Mouse (Mus musculus) thymus, postnatal 4 days (tissue): ENCODE data around the gene Gatad2b.
"Not testable (repeated sequence)": the region's sequence is repeated elsewhere in the genome, so short reads cannot be mapped to it uniquely, and the experiment has no call there.

Source experiments
- DNase-seq: peaks from one replicate; pipeline ENCODE4 v3.0.0; 2021

Gatad2b gene

DNA sequence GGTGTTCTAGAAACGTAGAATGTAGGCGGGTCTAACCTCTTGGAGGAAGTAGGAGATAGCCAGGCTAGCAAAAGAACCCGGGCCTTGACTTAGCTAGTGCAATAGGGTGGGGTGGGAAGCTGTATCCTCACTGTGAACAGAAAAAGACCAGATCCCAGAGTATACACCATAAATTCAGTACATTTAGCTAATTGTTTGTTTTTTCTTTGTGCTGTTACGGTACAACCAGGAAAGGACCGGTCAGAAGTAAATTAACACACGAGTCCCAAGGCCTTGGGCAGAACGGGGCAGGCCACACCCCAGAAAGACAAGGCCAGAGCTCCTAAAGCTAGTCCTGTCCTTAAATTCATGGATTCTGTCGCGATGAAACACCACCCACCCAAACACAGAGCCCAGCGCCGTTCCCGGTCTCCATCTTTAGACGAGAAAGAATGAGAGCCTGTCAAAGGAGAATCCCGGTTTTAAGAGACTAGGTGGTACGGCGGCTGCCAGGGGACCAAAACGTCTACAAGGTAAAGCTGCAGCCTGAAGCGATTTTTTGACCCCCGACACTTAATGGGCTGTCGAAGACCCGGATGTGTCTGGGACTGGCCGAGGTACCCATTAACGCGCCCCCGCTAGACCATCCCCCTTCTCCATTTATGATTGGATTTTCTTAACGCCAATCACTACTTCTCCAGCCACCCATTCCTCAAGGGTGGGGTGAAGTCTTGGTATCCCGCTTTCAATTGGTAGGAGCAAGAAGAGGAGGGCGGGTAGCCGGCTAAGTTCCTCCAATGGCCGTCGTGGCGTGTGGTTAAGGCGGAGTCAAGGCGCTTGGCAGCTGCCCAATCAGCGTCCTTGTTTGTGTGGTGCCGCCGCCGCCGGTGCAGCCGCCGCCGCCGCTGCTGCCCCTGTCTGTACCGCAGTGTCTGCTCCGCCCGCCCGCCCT, at the start of gene Gatad2b:
Gatad2b (plus strand) TSS at position 834 of the 931 bp plus-strand sequence.
- peak; percentile 94 for DNase-seq

GRCm38 (mm10) chr3:90245406-90245805, 47.6 kb upstream of the Gatad2b start:
- no peak for DNase-seq

GRCm38 (mm10) chr3:90247630-90247959, 45.4 kb upstream of the Gatad2b start:
- no peak for DNase-seq

GRCm38 (mm10) chr3:90247960-90248745, 44.8 kb upstream of the Gatad2b start, which contains the start of gene Slc39a1:
TSS of gene Slc39a1 (plus strand) at chr3:90248172.
- DNase-seq, result peak; percentile 91

- DNase-seq, result peak; percentile 57
Measured at GRCm38 (mm10) chr3:90248746-90249100, 44.3 kb upstream of the Gatad2b start.

DNA sequence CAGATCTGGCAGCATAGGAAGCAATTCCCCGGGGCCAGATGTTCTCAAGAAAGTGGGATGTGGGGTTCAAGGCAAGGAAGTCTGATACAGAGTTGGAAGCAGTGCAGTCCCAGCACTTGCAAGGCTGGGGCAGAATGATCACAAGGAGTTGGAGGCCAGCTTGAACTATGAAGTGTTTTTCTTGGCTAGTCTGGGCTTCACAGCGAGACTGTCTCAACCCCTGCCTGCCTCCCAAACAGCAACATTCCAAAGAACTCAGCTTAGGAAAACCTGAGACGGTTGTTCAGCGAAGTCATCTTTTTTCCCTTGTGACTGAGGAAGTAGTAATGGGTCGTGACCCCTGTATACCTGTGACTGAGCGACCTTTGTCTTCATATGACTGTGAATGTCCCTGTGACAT, 42.2 kb upstream of the Gatad2b start:
- no peak for DNase-seq

DNA sequence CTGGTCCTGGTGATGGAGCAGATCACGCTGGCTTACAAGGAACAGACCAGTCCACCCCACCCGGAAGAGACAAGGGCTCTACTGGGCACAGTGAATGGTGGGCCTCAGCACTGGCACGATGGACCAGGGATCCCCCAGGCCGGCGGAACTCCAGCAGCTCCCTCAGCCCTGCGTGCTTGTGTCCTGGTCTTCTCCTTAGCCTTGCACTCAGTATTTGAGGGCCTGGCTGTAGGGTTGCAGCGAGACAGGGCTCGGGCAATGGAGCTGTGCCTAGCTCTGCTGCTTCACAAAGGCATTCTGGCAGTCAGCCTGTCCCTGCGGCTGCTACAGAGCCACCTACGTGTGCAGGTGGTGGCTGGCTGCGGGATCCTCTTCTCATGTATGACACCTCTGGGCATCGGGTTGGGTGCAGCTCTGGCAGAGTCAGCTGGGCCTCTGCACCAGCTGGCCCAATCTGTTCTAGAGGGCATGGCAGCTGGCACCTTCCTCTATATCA, 41.2 kb upstream of the Gatad2b start:
- not testable (repeated sequence) for DNase-seq

GRCm38 (mm10) chr3:90252659-90253058, 40.3 kb upstream of the Gatad2b start:
- not testable (repeated sequence) for DNase-seq

DNA sequence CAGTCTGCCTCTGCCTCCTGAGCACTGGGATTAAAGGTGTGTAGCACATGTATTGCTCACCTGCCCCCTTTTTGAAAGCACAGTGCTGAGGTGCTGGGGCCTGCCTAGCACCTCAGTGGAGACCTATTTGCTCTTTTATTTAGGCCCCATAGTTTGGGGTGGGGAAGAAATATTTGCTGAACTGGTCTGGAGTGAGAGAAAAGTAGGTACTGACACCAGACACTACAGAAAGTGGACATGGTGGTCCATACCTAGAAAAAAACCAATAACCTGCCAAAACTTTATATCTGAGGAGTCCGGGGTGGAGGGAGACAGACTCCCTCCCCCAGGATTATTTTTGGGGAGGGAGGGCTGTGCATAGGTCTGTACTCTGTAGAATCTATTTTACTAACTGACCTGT, 39.8 kb upstream of the Gatad2b start:
- not testable (repeated sequence) for DNase-seq

- peak; percentile 92 for DNase-seq
Measured at GRCm38 (mm10) chr3:90253653-90254418, 39.1 kb upstream of the Gatad2b start, which contains the start of gene Crtc2. TSS of gene Crtc2 (plus strand) at chr3:90254163.

- DNase-seq, result no peak
Measured at GRCm38 (mm10) chr3:90254419-90255193, 38.4 kb upstream of the Gatad2b start.

DNA sequence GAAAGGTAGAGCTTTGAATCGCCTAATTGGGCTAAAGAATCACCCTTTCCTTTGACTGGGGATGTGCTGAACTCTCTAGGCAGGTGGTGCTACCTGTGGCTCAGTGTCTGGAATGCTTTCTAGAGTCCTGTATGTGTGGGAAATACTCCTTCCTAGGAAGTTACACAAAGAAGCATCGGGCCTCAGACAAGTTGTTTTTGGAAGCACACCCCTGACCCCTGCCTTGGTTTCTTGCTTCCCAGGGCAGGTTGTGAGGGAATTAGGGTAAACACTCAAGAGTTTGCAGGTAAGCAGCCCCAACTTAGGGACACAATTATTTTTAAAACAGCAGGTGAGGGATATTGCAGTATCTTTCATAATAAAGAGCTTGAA, 37.8 kb upstream of the Gatad2b start:
- DNase-seq, result no peak

- DNase-seq, result no peak
Measured at GRCm38 (mm10) chr3:90255784-90256353, 37.1 kb upstream of the Gatad2b start.

DNA sequence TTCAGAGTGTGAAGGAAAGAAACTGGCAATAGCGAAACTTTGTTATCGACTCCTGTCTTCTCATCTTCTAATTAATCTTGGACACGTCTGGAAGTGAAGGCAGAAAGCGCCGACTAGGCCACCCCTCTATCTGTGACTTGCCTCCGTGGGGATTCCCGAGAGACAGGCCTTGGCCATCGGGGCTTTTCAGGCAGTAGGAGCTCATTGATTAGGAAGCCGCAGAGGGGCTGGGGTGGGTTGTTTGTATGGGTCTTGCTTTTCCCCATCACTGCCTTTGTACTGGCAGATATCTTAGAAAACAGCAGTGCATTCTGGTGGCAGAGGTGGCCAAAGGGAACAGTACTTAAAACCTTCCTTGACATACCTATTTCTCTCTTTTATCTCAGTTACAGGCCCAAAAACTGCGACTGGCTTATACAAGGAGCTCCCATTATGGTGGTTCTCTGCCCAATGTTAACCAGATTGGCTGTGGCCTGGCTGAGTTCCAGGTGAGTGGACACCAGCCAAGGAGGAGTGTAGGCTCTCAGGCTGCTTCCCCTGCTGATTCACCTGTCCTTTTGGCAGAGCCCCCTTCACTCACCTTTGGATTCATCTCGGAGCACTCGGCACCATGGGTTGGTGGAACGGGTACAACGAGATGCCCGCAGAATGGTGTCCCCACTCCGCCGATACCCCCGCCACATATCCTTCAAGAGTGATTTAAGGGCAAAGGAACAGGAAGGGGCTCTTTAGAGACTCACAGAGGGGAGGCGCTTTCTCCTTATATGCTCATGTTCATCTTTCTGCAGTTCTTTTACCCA, 36.0 kb upstream of the Gatad2b start:
- DNase-seq, result no peak

GRCm38 (mm10) chr3:90258521-90258920, 34.5 kb upstream of the Gatad2b start:
- DNase-seq, result no peak

DNA sequence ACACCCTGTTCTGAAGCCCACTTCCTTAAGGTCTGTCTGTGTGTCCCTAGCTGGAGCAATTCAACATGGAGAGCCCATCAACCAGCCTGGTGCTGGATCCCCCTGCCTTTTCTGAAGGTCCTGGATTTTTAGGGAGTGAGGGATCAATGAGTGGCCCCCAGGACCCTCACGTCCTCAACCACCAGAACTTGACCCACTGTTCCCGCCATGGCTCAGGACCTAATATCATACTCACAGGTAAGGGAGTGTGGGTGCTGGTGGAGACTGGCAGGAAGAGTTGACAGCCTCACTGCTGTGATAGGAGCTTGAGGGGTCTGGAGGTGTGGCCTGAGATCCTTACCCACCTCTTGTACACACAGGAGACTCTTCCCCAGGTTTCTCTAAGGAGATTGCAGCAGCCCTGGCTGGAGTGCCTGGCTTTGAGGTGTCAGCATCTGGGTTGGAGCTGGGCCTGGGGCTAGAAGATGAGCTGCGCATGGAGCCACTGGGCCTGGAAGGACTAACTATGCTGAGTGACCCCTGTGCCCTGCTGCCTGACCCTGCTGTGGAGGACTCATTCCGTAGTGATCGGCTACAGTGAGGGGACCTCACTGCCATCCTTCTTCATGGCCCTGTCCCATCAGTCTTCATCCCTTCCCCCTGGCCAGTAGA, 29.7 kb upstream of the Gatad2b start:
- DNase-seq, result no peak

GRCm38 (mm10) chr3:90264687-90265033, 28.3 kb upstream of the Gatad2b start:
- DNase-seq, result no peak

DNA sequence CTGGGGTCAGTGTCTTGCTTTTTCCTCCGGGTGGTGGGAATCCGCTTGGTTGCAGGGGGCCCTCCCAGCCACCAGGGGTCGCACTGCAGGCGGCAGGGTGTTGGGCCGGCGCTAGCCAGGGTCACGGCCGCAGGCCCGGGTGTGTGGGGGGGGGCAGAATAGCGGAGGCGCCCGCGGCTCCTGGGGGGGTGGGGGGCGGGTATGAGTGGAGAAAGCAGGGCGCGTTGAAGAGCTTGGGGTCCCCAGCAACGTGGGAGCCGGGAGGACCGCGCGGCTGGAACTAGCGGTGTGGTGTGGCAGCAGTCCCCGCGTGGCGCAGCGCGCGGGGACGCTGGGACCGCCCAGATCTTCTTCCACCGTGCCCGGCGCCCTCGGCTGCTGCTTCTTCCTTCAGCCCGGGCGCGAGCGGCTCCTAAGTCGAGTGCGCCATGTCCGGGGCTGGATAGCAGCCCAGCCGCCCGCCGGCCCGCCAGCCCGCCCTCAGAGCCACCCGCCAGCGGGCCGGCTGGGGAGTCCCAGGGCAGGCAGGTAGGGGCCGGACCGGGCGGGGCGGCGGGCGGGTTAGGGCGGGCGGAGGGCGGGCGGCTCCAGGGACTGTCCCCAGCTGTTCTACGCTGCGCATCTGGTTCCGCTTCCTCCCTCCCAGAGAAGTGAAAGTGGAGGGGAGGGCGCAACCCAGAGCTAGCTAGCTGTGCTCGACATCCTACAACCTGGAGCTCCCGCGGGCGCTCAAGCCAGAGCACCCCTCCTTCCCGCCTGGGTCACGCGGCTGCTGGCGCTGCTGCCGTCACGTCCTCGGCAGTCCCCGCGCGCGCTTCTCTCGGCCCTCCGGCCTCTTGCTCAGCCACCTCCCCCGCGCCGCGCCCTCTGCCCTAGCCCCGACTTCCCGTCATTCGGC, 27.7 kb upstream of the Gatad2b start, which contains the start of gene Dennd4b:
Dennd4b (plus strand) TSS at position 152 of the 898 bp plus-strand sequence.
- DNase-seq, result peak; percentile 96
